Mouse (Mus musculus): ENCODE measurements around the gene 3110082I17Rik. TPM values are rescaled to one million over a fixed set of nuclear protein-coding genes. Genes with fewer than 3 reads are reported as not detected.

3110082I17Rik gene
- polyA plus RNA-seq, 1 experiment from 2014 or later: 26.8 TPM

GRCm38 (mm10) chr5:139432747-139433508, 27.4 kb downstream of the 3110082I17Rik start:
- H3K9me3 ChIP-seq (replicated peaks): no peaks in the 10 kb centered on the region
- no peak overlapping the region; the same call in 1 of the 2 replicates for H3K9ac ChIP-seq
- H3K36me3 ChIP-seq (ENCODE audit: poor library complexity, severe bottlenecking): no peaks in the 10 kb centered on the region
- H3K4me2 ChIP-seq: no peak overlapping the region
- no peak for ATAC-seq
- H3K4me1 ChIP-seq: peaks cover 77% of the 10 kb centered on the region
- 38% methylated on average over 7 of the region's 7 CpGs for WGBS
- no peak overlapping the region for H3K4me3 ChIP-seq
- H3K27me3 ChIP-seq: no peaks in the 10 kb centered on the region
- H3K27ac ChIP-seq: peak overlapping the region; percentile 60; the same call in 1 of the 2 replicates

- Histone ChIP-seq H3K27ac (peak overlapping the region; percentile 60; the same call in 1 of the 2 replicates), H3K9me3 (replicated peaks) (no peaks in the 10 kb centered on the region), H3K9ac (peak overlapping the region; percentile 48), H3K27me3 (no peaks in the 10 kb centered on the region), H3K36me3 (ENCODE audit: poor library complexity, severe bottlenecking) (no peaks in the 10 kb centered on the region; the same call in 1 of the 2 replicates), H3K4me1 (peaks cover 79% of the 10 kb centered on the region), H3K4me2 (no peak overlapping the region), H3K4me3 (no peak overlapping the region)
- WGBS: 11% methylated on average over 6 of the region's 6 CpGs
- no peak for ATAC-seq
Measured at GRCm38 (mm10) chr5:139432333-139432732, 28.0 kb downstream of the 3110082I17Rik start.

- Histone ChIP-seq H3K9ac (peak overlapping the region; percentile 28; the same call in 1 of the 2 replicates), H3K27ac (peak overlapping the region; percentile 60), H3K9me3 (replicated peaks) (no peaks in the 10 kb centered on the region), H3K4me3 (no peak overlapping the region), H3K36me3 (ENCODE audit: poor library complexity, severe bottlenecking) (peaks cover 14% of the 10 kb centered on the region; the same call in 1 of the 2 replicates), H3K4me2 (no peak overlapping the region), H3K27me3 (no peaks in the 10 kb centered on the region), H3K4me1 (peaks cover 66% of the 10 kb centered on the region)
- WGBS: 26% methylated on average over 12 of the region's 12 CpGs
- ATAC-seq: 0 out of 2 replicates have a peak, but pooled peaks have one; percentile 31
Measured at GRCm38 (mm10) chr5:139429818-139430341, 30.4 kb downstream of the 3110082I17Rik start.

- Histone ChIP-seq H3K4me2 (no peak overlapping the region), H3K27me3 (no peaks in the 10 kb centered on the region), H3K27ac (no peak overlapping the region), H3K36me3 (ENCODE audit: poor library complexity, severe bottlenecking) (peaks cover 14% of the 10 kb centered on the region; the same call in 1 of the 2 replicates), H3K9me3 (replicated peaks) (no peaks in the 10 kb centered on the region), H3K4me1 (peaks cover 64% of the 10 kb centered on the region), H3K4me3 (no peak overlapping the region), H3K9ac (no peak overlapping the region)
- ATAC-seq: no peak
- 73% methylated on average over 9 of the region's 9 CpGs for WGBS
Measured at GRCm38 (mm10) chr5:139427989-139428388, 32.3 kb downstream of the 3110082I17Rik start.

DNA sequence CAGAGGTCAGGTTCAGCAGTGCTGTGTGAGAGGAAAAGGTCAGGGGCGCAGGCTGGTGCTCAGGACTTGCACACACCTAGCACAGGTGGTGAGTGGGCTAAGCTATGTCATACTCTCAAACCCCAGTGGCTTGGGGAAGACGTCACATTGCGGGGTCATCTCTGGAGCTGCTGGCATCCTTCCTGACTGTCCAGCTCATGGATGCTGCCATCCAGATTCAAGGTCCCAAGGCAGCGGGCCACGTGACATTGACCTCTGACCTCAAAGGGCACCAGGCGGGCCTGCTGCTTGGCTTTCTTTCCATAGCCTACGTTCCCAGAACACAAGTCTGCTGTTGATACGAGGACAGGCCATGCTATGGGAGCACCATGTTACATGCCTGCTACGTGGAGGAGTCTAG, 33.3 kb downstream of the 3110082I17Rik start:
- H3K4me2 ChIP-seq: no peak overlapping the region
- no peaks in the 10 kb centered on the region for H3K9me3 ChIP-seq (replicated peaks)
- peaks cover 64% of the 10 kb centered on the region for H3K4me1 ChIP-seq
- no peak overlapping the region for H3K27ac ChIP-seq
- H3K4me3 ChIP-seq: no peak overlapping the region
- no peaks in the 10 kb centered on the region for H3K27me3 ChIP-seq
- WGBS: 91% methylated on average over 9 of the region's 9 CpGs
- ATAC-seq: no peak
- peaks cover 14% of the 10 kb centered on the region; the same call in 1 of the 2 replicates for H3K36me3 ChIP-seq (ENCODE audit: poor library complexity, severe bottlenecking)
- no peak overlapping the region for H3K9ac ChIP-seq

- Histone ChIP-seq H3K9me3 (replicated peaks) (no peaks in the 10 kb centered on the region), H3K9ac (no peak overlapping the region), H3K4me3 (no peak overlapping the region), H3K4me2 (no peak overlapping the region), H3K27ac (no peak overlapping the region), H3K27me3 (no peaks in the 10 kb centered on the region), H3K36me3 (ENCODE audit: poor library complexity, severe bottlenecking) (peaks cover 14% of the 10 kb centered on the region; the same call in 1 of the 2 replicates), H3K4me1 (peaks cover 59% of the 10 kb centered on the region)
- ATAC-seq: no peak
- WGBS: 82% methylated on average over 9 of the region's 9 CpGs
Measured at GRCm38 (mm10) chr5:139425198-139425597, 35.1 kb downstream of the 3110082I17Rik start.

GRCm38 (mm10) chr5:139423026-139423865, 37.1 kb downstream of the 3110082I17Rik start, which contains the start of gene Gper1:
Gene Gper1, plus strand, starts transcription at chr5:139423151.
- H3K36me3 ChIP-seq (ENCODE audit: poor library complexity, severe bottlenecking): peaks cover 14% of the 10 kb centered on the region; the same call in 1 of the 2 replicates
- H3K9me3 ChIP-seq (replicated peaks): no peaks in the 10 kb centered on the region
- H3K4me3 ChIP-seq: peak within 1 kb of the TSS; percentile 33
- H3K4me2 ChIP-seq: peak within 1 kb of the TSS; percentile 54
- ATAC-seq: peak; percentile 63; the same call in 1 of the 2 replicates
- 37% methylated on average over 21 of the region's 21 CpGs for WGBS
- no peaks in the 10 kb centered on the region for H3K27me3 ChIP-seq
- H3K27ac ChIP-seq: peak within 1 kb of the TSS; percentile 59
- peaks cover 58% of the 10 kb centered on the region for H3K4me1 ChIP-seq
- H3K9ac ChIP-seq: peak within 1 kb of the TSS; percentile 63

DNA sequence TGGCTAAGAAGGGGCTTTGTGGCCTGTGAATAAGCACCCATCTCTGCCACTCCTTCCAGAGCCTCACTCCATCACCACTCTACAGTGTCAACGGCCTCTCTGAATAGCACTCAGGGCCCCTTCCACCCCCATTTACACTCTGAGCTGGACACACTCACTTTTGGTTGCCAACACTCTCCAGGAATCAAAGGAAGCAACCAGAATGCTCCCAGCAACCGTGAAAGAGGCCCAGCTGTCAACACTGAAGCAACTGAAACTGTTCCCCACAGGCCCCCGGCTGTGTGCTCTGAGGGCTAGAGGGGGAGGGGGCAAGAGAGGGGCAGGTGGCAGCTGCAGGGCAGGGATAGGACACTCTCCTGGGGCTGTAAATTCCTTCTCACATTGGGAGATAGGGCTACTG, 41.7 kb downstream of the 3110082I17Rik start:
- no peak overlapping the region for H3K4me2 ChIP-seq
- H3K36me3 ChIP-seq (ENCODE audit: poor library complexity, severe bottlenecking): peaks cover 7% of the 10 kb centered on the region; the same call in 1 of the 2 replicates
- 11% methylated on average over 3 of the region's 3 CpGs for WGBS
- peak; percentile 56 for ATAC-seq
- no peak overlapping the region for H3K4me3 ChIP-seq
- H3K9ac ChIP-seq: 0 out of 2 replicates have a peak overlapping the region, but pooled peaks have one; percentile 41
- no peaks in the 10 kb centered on the region for H3K27me3 ChIP-seq
- peaks cover 52% of the 10 kb centered on the region for H3K4me1 ChIP-seq
- H3K9me3 ChIP-seq (replicated peaks): no peaks in the 10 kb centered on the region
- peak overlapping the region; percentile 80 for H3K27ac ChIP-seq

DNA sequence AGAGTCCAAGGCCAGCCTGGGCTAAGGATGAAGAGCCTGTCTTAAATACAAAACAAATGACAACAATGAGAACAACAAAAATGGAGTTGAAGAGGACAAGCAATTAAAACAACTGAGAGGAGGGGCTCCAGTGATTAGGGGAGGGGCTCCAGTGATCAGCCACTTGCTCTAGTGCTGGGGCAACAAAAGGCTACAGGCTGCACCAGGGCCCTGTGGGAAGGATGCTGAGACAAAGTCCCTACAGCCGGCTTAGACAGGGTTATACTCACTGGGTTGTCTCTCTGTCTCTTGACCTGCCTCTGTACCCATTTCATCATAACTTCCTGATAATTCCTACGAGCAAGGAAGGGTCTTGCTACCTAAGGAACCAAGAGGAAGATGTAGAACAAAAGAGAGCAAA, 42.2 kb downstream of the 3110082I17Rik start:
- Histone ChIP-seq H3K4me2 (no peak overlapping the region), H3K9ac (0 out of 2 replicates have a peak overlapping the region, but pooled peaks have one; percentile 41), H3K4me3 (no peak overlapping the region), H3K9me3 (replicated peaks) (no peaks in the 10 kb centered on the region), H3K36me3 (ENCODE audit: poor library complexity, severe bottlenecking) (peaks cover 7% of the 10 kb centered on the region; the same call in 1 of the 2 replicates), H3K4me1 (peaks cover 47% of the 10 kb centered on the region), H3K27me3 (no peaks in the 10 kb centered on the region), H3K27ac (peak overlapping the region; percentile 80)
- 47% methylated on average over 2 of the region's 2 CpGs for WGBS
- ATAC-seq: no peak; the same call in 1 of the 2 replicates

GRCm38 (mm10) chr5:139417480-139417879, 42.8 kb downstream of the 3110082I17Rik start:
- H3K27ac ChIP-seq: no peak overlapping the region
- ATAC-seq: no peak
- no peak overlapping the region for H3K4me2 ChIP-seq
- H3K4me1 ChIP-seq: peaks cover 41% of the 10 kb centered on the region
- H3K9ac ChIP-seq: no peak overlapping the region
- no peaks in the 10 kb centered on the region for H3K9me3 ChIP-seq (replicated peaks)
- peaks cover 7% of the 10 kb centered on the region; the same call in 1 of the 2 replicates for H3K36me3 ChIP-seq (ENCODE audit: poor library complexity, severe bottlenecking)
- no peaks in the 10 kb centered on the region for H3K27me3 ChIP-seq
- 95% methylated on average over 3 of the region's 3 CpGs for WGBS
- no peak overlapping the region for H3K4me3 ChIP-seq

GRCm38 (mm10) chr5:139416942-139417341, 43.4 kb downstream of the 3110082I17Rik start:
- Histone ChIP-seq H3K27ac (no peak overlapping the region), H3K27me3 (no peaks in the 10 kb centered on the region), H3K9ac (no peak overlapping the region), H3K9me3 (replicated peaks) (no peaks in the 10 kb centered on the region), H3K4me2 (no peak overlapping the region), H3K36me3 (ENCODE audit: poor library complexity, severe bottlenecking) (peaks cover 7% of the 10 kb centered on the region; the same call in 1 of the 2 replicates), H3K4me3 (no peak overlapping the region), H3K4me1 (peaks cover 35% of the 10 kb centered on the region)
- no peak for ATAC-seq
- 91% methylated on average over 4 of the region's 4 CpGs for WGBS

All from forebrain, embryonic 13.5 days (tissue).